Mouse (Mus musculus) MEL-GATA-1-ER (cell line): ENCODE results near the gene Mrpl20.
A peak's percentile ranks its signal among the peaks of the same experiment; 100 is the strongest.
"Not testable (repeated sequence)": the region's sequence is repeated elsewhere in the genome, so short reads cannot be mapped to it uniquely, and the experiment has no call there.

ENCODE experiments used
- DNase-seq: peaks from one replicate; pipeline ENCODE4 v3.0.0-alpha.2; 2012; ENCODE audit warnings: low read depth; ENCODE audit errors: extremely low read depth

The Mrpl20 gene

GRCm38 (mm10) chr4:155783486-155784080 lies 19.1 kb upstream of the Mrpl20 start:
- no peak for DNase-seq

DNA sequence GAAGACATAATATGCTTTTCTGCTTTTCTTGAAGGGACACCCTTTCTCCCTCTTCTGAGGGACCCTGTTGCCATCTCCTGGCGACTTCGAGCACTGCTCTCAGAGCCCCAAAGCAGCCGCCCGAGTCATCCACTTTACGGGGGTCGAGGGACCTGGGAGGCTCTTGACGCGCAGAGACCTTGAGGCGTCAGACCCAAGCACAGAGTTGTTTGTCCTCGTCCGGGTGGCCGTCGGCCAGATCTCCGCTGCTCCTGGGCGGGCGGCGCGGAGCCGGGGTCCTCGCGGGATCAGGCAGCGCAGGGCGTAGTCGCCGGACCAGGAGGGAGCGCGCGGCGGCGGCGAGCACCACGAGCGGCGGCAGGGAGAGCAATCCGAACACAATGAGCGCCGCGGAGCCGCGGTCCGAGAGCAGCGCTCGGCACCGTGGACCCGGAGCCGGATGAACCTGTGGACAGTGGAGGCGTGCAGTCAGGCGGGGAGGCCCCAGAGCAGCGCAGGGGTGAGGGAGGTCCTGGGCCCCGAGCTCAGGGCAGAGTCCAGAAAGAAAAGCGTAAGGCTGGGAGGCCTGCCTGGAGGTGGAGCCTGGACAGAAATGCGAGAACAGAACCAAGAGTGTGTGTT lies 18.5 kb upstream of the Mrpl20 start:
- peak; percentile 64 for DNase-seq

DNA sequence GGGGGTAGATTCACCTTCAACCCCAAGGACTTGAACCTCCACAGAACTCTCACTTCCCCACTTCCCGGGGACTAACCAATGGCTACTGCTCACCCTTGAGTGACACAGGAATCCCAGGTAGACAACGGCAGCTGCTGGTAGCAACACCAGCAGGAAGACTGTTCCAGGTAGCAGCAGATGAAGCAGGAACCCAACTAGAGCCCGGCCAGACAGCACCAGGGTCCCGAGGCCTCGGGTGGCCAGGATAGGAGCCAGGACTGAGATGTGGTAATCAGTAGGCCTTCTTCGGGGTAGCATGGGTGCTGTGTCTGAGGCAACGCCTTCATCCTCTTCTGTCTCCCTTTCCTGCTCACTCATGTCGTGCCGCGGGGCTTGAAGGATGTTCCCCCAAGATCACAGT lies 17.4 kb upstream of the Mrpl20 start:
- no peak for DNase-seq

GRCm38 (mm10) chr4:155785819-155786218 lies 16.9 kb upstream of the Mrpl20 start, which contains the start of gene Tmem88b:
Gene Tmem88b (minus strand): TSS chr4:155785874.
- peak; percentile 59 for DNase-seq

DNA sequence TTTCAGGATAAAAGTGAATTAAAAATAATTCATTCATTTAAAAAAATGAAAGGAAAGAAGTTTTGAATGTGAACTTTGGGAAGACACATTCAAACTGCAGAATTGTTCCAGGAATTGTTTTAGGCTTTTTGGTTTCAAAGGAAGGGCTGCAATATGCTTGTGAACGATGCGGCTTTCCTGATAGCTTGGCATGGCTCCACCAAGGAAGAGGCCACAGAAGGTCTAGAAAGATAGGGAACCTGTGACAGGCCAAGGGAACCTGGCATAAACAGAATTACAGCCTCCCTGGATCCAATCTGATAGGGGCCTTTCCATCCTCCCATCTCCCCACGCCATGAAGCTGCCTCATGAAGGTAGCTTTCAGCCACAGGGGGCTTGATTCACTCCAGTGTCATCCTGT lies 14.4 kb upstream of the Mrpl20 start:
- peak; percentile 89 for DNase-seq

- not testable (repeated sequence) for DNase-seq
Observed at GRCm38 (mm10) chr4:155788833-155789232, 13.8 kb upstream of the Mrpl20 start.

DNA sequence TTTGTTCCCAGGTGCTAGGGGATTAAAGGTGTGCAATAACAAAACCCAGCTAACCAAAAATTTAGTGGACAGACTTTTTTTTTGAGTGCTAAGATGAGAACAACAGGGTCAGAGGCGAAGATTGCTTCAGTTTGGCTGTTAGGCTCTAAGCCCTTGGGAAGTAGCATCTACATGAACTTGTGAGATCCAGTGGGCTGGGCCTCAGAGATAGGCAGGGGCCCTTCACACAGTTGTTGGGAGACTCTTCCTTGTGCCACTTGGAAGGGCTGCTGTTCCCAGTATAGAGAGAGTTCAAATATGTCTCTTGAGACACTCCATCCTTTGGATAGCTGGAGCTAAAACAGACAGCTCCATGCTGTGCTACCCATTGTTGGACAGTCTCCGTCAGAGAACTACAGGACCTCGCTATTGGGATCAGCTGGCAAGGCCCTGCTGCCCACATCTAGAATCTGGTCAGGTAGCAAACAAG lies 12.6 kb upstream of the Mrpl20 start, which contains the start of gene Ankrd65:
Gene Ankrd65, plus strand, starts transcription at position 419 of the 469 bp plus-strand sequence.
- DNase-seq, result no peak

DNA sequence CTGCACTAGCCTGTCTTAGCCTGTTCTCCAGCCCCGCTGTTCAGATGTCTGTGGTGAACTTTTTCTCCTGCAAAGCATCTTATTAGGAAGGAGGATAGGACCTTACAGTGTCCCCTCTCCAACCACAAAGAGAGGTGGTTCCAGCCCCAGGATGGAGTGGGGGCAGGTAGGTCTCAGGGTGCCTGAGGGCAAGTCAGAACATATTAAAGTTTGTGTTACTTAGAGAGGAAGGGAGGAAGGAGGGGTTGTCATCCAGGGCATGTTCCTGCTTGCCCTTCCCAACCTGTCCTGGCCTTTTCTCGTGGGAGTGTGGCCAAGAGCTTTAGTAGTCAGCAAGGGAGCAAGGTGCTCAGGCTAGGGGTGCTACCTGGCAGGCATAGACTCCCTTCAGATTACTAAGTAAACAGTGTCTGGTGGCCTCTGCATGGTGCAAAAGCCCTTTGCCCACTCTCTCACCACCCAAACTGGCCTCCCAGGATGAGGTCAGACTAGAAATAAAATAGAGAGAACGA lies 12.0 kb upstream of the Mrpl20 start:
- DNase-seq, result no peak

DNA sequence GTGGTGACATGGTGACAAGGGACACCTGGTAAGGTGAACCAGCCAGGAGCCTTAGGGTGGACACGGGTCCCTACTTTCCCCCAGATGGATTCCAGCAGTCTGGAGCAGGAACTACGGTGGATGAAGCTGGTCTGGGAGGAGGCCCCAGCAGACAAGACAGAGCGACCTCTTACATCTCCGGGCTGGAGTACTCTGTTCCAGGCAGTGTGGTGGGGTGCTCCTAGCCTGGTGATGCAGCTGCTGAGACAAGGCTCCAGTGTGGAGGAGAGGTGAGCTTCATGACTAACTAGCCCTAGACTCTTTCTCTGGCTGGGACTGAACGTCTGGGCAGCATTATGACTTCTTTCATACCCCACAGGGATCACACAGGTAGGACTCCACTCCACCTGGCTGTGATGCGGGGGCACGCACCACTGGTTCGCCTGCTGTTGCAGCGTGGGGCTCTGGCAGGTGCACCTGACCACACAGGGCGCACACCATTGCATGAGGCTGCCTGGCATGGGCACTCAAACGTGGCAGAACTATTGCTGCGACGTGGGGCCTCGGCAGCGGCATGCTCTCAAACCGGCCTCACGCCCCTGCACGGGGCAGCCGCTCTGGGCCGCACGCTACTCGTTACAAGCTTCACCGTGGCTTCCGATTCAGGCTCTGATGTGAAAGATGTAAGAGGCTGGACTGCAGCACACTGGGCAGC lies 11.3 kb upstream of the Mrpl20 start:
- DNase-seq, result no peak

DNA sequence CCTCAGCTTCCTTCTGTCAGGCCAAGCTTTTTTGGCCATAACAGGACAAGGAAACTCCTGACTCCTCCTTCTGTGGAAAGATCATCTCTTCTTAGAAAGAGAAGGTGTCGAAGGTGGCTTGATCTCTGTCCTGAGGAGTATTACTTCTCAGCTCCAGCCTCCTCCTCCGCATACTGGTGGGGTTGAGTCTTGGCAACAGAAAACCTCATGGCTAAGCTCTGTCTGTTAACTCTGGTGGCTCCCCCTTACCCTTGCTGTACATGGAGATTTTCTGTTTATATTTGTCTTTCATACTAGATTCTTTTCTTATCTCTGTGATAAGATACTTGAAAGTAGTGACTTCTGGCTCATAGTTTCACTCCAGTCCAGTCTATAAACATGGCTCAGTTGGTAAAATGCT lies 8.9 kb upstream of the Mrpl20 start:
- DNase-seq, result no peak

DNA sequence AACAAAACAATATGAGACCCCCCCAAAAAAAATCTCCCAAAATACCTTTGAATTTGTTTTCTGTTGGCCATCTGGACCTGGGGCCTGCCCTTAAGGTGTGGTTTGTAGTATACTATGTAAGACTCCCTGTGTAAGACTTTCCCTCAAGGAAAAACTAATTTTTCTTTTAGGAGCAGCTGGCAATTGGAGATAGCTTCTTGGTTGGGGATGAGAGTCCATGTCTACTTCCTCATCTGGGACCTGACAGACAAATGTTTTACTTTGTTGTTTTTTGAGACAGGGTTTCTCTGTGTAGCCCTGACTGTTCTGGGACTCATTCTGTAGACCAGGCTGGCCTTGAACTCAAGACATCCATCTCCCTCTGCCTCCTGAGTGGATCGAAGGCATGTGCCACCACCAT lies 603 bp upstream of the Mrpl20 start:
- DNase-seq, result no peak

GRCm38 (mm10) chr4:155803340-155804041 lies 813 bp downstream of the Mrpl20 start:
- DNase-seq, result peak; percentile 87

DNA sequence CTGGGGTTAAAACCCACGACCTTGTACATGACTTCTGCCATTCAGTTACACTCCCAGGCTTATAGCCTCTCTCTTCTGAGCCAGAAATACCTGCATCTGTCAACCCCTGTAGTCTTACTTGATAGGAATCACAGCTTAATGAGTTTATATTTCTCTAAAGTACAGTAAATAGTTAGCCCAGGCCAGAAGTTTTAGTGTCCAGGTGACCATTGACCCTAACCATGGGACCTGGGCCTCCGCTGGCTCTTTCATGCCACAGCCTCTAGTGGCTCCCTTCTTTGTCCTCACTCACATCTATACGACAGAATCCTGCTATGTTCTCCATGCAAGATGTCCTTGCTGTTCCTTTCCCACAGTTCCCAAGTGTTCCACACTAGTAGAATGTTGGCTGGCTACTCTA lies 5.2 kb downstream of the Mrpl20 start:
- DNase-seq, result no peak

- peak; percentile 93 for DNase-seq
Observed at GRCm38 (mm10) chr4:155811929-155812664, 9.4 kb downstream of the Mrpl20 start, which contains the start of gene Ccnl2. Gene Ccnl2 (plus strand): TSS chr4:155812489.

GRCm38 (mm10) chr4:155812665-155813181 lies 10.0 kb downstream of the Mrpl20 start:
- DNase-seq, result no peak

- no peak for DNase-seq
Observed at GRCm38 (mm10) chr4:155817533-155817932, 14.9 kb downstream of the Mrpl20 start.

DNA sequence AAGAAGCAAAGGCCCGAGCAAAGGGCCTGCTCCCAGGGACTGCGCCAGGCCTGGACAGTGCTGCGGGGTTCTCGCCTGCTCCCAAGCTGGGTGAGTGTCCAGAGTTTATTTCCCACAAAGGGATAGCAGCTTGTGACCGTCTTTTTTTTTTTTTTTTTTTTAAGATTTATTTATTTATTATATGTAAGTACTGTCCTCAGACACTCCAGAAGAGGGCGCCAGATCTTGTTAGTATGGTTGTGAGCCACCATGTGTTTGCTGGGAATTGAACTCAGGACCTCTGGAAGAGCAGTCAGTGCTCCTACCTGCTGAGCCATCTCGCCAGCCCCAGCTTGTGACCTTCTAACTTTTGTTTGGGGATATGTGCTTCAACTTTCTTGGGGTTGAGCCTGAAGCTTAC lies 18.3 kb downstream of the Mrpl20 start:
- DNase-seq, result no peak

DNA sequence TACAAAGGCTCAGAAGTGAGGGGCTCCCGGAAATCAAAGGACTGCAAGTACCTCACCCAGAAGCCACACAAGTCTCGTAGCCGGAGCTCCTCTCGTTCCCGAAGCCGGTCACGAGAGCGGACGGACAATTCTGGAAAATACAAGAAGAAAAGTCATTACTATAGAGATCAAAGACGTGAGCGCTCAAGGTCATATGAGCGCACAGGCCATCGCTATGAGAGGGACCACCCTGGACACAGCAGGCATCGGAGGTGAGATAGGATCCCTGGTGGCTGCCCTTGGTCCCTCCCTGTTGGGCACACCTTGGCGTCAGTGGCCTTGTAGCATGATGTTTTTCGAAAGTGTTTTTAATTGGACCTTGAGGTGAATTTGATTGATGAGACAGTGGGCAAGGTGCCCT lies 20.8 kb downstream of the Mrpl20 start:
- DNase-seq, result no peak

GRCm38 (mm10) chr4:155829866-155830265 lies 27.2 kb downstream of the Mrpl20 start:
- DNase-seq, result no peak

- peak; percentile 32 for DNase-seq
Observed at GRCm38 (mm10) chr4:155830596-155830995, 27.9 kb downstream of the Mrpl20 start.
